Mouse (Mus musculus): ENCODE results near the gene Il33.

Gene Il33

GRCm38 (mm10) chr19:29924638-29925258 lies at the start of gene Il33:
Il33 (plus strand) TSS chr19:29925114.
- peak; percentile 77 for DNase-seq (ENCODE audit: low spot score)

GRCm38 (mm10) chr19:29877422-29878291 lies 47.3 kb upstream of the Il33 start:
- DNase-seq (ENCODE audit: low spot score), result no peak

DNA sequence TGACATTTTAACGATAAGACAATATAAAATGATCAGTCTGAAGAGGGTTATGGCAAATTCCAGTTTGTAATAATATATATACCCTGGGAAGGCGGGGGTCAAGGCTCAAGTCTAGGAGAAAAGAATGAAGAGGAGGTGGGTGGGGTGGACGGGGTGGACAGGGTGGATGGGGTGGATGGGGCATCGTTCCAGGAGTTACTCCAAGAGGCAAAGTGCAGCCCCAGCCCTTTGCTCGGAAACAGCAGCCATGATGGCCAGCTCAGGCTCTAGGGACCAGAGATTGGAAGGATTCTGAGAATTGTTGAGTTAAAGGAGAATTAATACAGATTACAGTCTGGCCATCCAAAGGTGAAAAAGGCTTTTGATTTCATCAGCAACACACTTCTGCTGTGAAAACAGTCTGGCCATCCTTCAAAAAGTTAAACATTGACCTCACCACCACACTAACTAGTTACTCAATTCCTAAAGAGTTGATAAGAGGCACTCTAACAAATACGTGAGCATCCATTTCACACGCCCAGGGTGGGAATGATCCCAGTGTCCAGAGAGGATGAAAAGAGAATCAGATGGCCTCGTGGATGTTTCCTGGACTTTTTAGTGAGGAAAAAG lies 45.9 kb upstream of the Il33 start:
- no peak for DNase-seq (ENCODE audit: low spot score)

GRCm38 (mm10) chr19:29880918-29881317 lies 44.0 kb upstream of the Il33 start:
- DNase-seq (ENCODE audit: low spot score), result no peak

DNA sequence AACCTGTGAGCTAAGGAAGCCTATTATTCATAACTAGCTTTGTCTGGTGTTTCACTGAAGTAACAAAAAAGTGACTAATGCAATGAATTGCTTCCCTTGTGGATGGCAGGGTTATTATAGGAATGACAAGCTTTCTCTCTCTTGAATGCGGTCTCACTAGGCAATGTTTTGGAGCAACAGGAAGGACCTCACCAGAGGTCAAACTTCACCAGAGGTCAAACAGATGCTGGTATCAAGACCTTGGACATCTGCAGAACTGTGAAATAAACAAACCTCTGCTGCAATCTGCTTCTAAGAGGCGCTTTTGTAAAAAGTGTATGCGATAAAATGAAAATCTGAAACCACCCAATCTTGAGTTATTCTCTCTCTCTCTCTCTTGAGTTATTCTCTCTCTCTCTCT lies 42.2 kb upstream of the Il33 start:
- DNase-seq (ENCODE audit: low spot score), result no peak

- peak; percentile 32 for DNase-seq (ENCODE audit: low spot score)
Observed at GRCm38 (mm10) chr19:29885548-29885947, 39.4 kb upstream of the Il33 start.

- no peak for DNase-seq (ENCODE audit: low spot score)
Observed at GRCm38 (mm10) chr19:29887476-29887875, 37.4 kb upstream of the Il33 start.

- no peak for DNase-seq (ENCODE audit: low spot score)
Observed at GRCm38 (mm10) chr19:29888946-29889345, 36.0 kb upstream of the Il33 start.

GRCm38 (mm10) chr19:29891981-29892380 lies 32.9 kb upstream of the Il33 start:
- no peak for DNase-seq (ENCODE audit: low spot score)

GRCm38 (mm10) chr19:29892786-29893185 lies 32.1 kb upstream of the Il33 start:
- no peak for DNase-seq (ENCODE audit: low spot score)

DNA sequence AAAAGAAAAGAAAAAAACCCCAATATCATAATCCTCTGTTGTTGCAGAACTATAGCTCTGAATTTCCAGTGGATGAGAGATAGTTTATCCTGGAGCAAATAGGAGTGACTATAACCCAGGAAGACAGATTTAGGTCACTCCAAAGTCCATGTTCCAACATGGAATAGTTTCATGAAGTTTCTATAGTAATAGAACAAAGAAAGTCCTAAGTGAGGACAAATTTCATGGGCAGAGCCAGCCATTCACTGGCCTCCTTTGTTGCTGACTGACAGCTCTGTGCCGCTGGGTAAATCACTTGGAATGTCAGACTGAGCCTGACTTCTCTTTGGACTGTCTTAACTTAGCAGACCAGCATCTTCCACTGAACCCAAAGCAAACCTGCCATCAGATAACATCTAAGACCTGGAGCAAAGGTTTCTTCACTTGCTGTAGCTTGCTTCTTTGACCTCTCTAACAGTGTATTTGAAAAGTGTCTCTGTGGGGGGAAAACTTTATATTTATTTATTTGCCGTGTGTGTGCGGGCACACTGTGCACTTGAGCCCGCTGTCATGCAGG lies 31.1 kb upstream of the Il33 start:
- no peak for DNase-seq (ENCODE audit: low spot score)

DNA sequence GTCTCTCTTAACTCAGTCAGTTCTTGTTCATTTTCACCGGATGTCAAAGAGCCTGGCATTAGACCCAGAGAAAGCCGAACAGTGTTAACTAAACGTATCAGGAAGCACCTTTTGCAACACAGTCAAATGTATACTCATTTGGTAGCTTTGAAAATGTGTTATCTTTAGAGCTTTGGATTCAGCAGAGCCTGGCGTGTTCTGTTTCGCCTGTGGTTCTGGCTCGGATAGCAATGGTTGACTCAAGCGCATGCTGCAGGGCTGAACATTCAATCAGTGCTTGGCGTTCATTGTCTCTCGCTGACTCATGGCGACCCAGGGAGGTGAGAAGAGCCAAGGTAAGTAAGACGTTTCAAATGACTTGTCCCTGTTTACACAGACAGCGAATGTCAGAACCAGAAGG lies 30.5 kb upstream of the Il33 start:
- DNase-seq (ENCODE audit: low spot score), result no peak

DNA sequence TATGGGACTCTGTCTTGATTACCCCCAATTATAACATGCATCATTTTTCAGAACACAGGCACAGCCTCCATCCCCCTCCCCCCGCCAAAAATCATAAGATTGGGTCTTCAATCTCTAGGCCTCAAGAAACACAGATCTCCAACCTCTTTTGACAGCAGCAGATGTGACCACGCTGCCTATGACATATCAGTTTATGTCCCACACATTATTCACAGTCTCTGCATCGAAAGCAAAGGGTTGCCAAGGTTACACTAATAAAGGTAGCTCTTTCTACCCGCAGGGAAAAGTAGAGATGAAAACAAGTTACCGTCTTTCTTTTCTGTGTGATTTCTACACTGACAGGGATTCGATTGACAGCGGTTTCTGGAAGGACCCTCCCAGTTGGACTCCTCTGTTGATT lies 29.9 kb upstream of the Il33 start:
- no peak for DNase-seq (ENCODE audit: low spot score)

- no peak for DNase-seq (ENCODE audit: low spot score)
Observed at GRCm38 (mm10) chr19:29900318-29900717, 24.6 kb upstream of the Il33 start.

DNA sequence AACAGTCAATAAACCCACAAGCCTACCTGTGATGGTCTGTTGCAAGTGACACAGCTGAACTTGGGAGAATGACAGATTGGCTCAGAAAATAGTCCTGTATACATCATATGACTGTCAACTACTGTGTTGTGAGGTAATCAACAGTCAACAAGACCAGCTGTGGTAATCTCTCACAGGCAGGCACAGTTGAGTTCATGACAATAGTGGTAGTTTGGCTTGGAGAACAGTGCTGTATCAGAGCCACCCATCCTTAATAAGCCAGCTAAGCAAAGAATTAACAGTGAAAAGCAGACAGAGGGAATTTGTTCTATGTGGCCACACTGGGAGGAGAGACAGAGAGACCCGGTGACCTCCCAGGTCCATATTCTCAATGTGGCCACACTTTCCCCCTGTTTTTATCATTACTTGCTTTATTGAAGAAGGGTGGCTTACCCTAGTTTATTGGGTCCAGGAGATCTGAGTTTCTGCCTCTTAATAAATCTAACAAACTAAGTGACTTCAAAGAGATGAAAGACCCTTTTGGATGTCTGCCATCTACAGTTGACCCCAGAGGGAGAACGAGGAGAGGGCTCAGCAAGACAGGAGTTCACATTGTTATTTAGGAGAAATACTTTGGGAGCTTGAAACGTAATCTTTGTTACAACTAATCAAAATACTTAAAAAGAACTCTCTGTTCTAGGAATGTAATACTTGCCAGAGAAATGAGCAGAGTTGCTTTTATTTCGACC lies 22.4 kb upstream of the Il33 start:
- DNase-seq (ENCODE audit: low spot score), result peak; percentile 31

GRCm38 (mm10) chr19:29905896-29906295 lies 19.0 kb upstream of the Il33 start:
- no peak for DNase-seq (ENCODE audit: low spot score)

DNA sequence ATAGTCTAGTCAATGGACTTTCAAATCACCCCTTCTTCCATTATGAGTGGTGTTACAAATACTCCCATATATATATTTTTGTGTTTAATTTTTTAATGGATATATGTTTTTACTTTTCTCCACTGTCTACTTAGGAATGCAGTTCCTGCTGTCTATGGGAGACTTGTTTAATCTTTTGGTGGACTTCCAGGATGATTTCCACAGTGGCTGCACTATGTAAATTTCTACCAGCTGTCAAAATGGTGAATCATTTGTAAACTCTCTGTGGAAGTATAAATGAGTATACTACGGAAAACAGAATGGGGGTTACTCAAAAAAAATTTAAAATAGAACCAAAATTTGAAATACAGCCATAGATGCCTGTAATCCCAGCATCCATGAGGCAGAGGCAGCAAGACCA lies 15.7 kb upstream of the Il33 start:
- no peak for DNase-seq (ENCODE audit: low spot score)

DNA sequence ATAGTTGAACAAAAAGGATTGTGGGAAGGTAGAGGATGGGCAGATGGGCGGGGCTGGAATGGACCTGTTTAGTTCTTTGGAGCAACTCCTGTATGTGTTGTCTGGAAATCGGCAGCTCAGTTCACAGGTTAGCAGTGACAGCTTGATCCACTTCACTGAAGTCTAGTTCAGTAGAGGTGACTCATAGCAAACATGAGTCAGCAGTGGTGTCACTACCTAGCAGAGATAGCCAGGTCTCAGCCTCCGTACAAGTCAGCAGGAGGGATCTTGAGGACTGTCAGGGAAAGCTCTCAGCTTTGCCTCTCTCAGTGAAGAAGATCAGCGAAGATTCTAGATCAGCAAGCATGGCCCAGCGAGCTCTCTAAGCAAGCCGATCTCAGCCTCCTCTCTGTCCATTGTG lies 13.0 kb upstream of the Il33 start:
- DNase-seq (ENCODE audit: low spot score), result no peak

GRCm38 (mm10) chr19:29917421-29917820 lies 7.5 kb upstream of the Il33 start:
- DNase-seq (ENCODE audit: low spot score), result peak; percentile 32

GRCm38 (mm10) chr19:29926101-29926755 lies 1.3 kb downstream of the Il33 start:
- no peak for DNase-seq (ENCODE audit: low spot score)

GRCm38 (mm10) chr19:29930296-29930695 lies 5.4 kb downstream of the Il33 start:
- no peak for DNase-seq (ENCODE audit: low spot score)

DNA sequence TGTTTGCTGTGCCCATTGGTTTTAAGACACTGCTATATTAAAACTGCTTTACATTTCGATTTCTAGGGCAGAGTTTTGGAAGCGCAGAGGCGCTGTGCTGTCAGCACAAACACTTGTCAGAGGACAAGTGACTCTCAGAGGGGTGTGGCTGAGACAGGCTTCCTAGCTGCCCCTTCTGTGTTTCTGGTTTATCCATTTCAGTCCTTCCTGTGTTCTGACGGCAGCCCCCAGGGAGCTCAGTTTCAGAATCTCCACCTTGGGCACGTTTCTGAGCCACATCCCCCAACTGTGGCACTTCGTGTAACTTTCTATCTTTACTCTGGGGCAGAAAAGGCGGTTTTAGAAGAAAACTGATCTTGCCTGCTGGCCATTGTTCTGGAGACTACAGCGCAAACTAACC lies 12.5 kb downstream of the Il33 start:
- no peak for DNase-seq (ENCODE audit: low spot score)
